Mouse (Mus musculus): Measurements from ENCODE around the gene Slc9a4. TPM values are rescaled to one million over a fixed set of nuclear protein-coding genes. Genes with fewer than 3 reads are reported as not detected.

Slc9a4 gene
- polyA plus RNA-seq (2012; rRNA removed): 1.4 and 2.3 TPM in 2 replicates

- H3K4me1 ChIP-seq (ENCODE audit: control insufficient read depth, insufficient read depth, low read length): no peaks in the 10 kb centered on the region
- no peak within 1 kb of the TSS for H3K27ac ChIP-seq (ENCODE audit: control insufficient read depth, insufficient read depth, low read depth, low read length)
- no peaks in the 10 kb centered on the region for H3K27me3 ChIP-seq (ENCODE audit: control insufficient read depth, insufficient read depth, low read length)
- TF ChIP-seq CTCF (IDR thresholded peaks at IDR 0.05; ENCODE audit: control insufficient read depth, insufficient read depth, insufficient replicate concordance, low read depth, low read length): peak; percentile 19; the same call in 1 of the 2 replicates
- TF ChIP-seq POLR2A (IDR thresholded peaks at IDR 0.05; ENCODE audit: control insufficient read depth, low read depth, low read length): no peak
- H3K36me3 ChIP-seq (ENCODE audit: control insufficient read depth, insufficient read depth, low read length): no peaks in the 10 kb centered on the region
- peak within 1 kb of the TSS; percentile 69 for H3K4me3 ChIP-seq (ENCODE audit: control insufficient read depth, low read depth, low read length)
Observed at GRCm38 (mm10) chr1:40579784-40580183, at the start of gene Slc9a4. Slc9a4 (plus strand) TSS chr1:40580081.

GRCm38 (mm10) chr1:40537577-40537976 lies 42.3 kb upstream of the Slc9a4 start:
- no peak overlapping the region for H3K4me3 ChIP-seq (ENCODE audit: control insufficient read depth, low read depth, low read length)
- H3K36me3 ChIP-seq (ENCODE audit: control insufficient read depth, insufficient read depth, low read length): no peaks in the 10 kb centered on the region
- no peaks in the 10 kb centered on the region for H3K4me1 ChIP-seq (ENCODE audit: control insufficient read depth, insufficient read depth, low read length)
- TF ChIP-seq POLR2A (IDR thresholded peaks at IDR 0.05; ENCODE audit: control insufficient read depth, low read depth, low read length) (no peak), CTCF (IDR thresholded peaks at IDR 0.05; ENCODE audit: control insufficient read depth, insufficient read depth, insufficient replicate concordance, low read depth, low read length) (no peak)
- no peak overlapping the region for H3K27ac ChIP-seq (ENCODE audit: control insufficient read depth, insufficient read depth, low read depth, low read length)
- H3K27me3 ChIP-seq (ENCODE audit: control insufficient read depth, insufficient read depth, low read length): no peaks in the 10 kb centered on the region

GRCm38 (mm10) chr1:40544650-40545049 lies 35.2 kb upstream of the Slc9a4 start:
- H3K27ac ChIP-seq (ENCODE audit: control insufficient read depth, insufficient read depth, low read depth, low read length): no peak overlapping the region
- H3K4me1 ChIP-seq (ENCODE audit: control insufficient read depth, insufficient read depth, low read length): no peaks in the 10 kb centered on the region
- H3K4me3 ChIP-seq (ENCODE audit: control insufficient read depth, low read depth, low read length): no peak overlapping the region
- no peaks in the 10 kb centered on the region for H3K36me3 ChIP-seq (ENCODE audit: control insufficient read depth, insufficient read depth, low read length)
- H3K27me3 ChIP-seq (ENCODE audit: control insufficient read depth, insufficient read depth, low read length): no peaks in the 10 kb centered on the region
- no peak for TF ChIP-seq POLR2A (IDR thresholded peaks at IDR 0.05; ENCODE audit: control insufficient read depth, low read depth, low read length)
- no peak for TF ChIP-seq CTCF (IDR thresholded peaks at IDR 0.05; ENCODE audit: control insufficient read depth, insufficient read depth, insufficient replicate concordance, low read depth, low read length)

DNA sequence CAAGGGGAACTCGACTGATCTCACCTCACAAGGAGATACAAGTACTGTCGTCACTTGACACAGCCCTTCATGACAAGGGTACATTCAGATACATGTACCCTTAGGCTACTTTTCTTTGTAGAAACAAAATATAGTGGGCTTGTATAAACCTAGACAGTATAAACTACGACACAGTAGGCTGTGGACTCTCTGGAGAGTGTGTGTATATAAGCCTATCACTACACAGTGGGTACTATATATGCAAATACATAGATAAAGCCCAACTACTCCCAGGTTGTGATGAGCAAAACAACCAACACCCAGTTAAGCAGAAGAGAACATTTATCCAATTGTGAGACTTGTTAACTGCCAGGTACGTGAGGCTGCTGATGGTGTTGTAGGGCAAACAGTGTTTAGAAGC lies 33.2 kb upstream of the Slc9a4 start:
- H3K4me1 ChIP-seq (ENCODE audit: control insufficient read depth, insufficient read depth, low read length): no peaks in the 10 kb centered on the region
- no peaks in the 10 kb centered on the region for H3K36me3 ChIP-seq (ENCODE audit: control insufficient read depth, insufficient read depth, low read length)

GRCm38 (mm10) chr1:40547064-40547572 lies 32.8 kb upstream of the Slc9a4 start:
- no peak overlapping the region for H3K27ac ChIP-seq (ENCODE audit: control insufficient read depth, insufficient read depth, low read depth, low read length)
- no peak overlapping the region for H3K4me3 ChIP-seq (ENCODE audit: control insufficient read depth, low read depth, low read length)
- no peaks in the 10 kb centered on the region for H3K36me3 ChIP-seq (ENCODE audit: control insufficient read depth, insufficient read depth, low read length)
- no peaks in the 10 kb centered on the region for H3K4me1 ChIP-seq (ENCODE audit: control insufficient read depth, insufficient read depth, low read length)
- no peak for TF ChIP-seq CTCF (IDR thresholded peaks at IDR 0.05; ENCODE audit: control insufficient read depth, insufficient read depth, insufficient replicate concordance, low read depth, low read length)
- no peak for TF ChIP-seq POLR2A (IDR thresholded peaks at IDR 0.05; ENCODE audit: control insufficient read depth, low read depth, low read length)
- no peaks in the 10 kb centered on the region for H3K27me3 ChIP-seq (ENCODE audit: control insufficient read depth, insufficient read depth, low read length)

More for the DNA sequence above, 33.2 kb upstream of the Slc9a4 start:
- Histone ChIP-seq H3K27me3 (ENCODE audit: control insufficient read depth, insufficient read depth, low read length) (no peaks in the 10 kb centered on the region), H3K4me3 (ENCODE audit: control insufficient read depth, low read depth, low read length) (no peak overlapping the region), H3K27ac (ENCODE audit: control insufficient read depth, insufficient read depth, low read depth, low read length) (no peak overlapping the region)
- TF ChIP-seq CTCF (IDR thresholded peaks at IDR 0.05; ENCODE audit: control insufficient read depth, insufficient read depth, insufficient replicate concordance, low read depth, low read length): no peak
- no peak for TF ChIP-seq POLR2A (IDR thresholded peaks at IDR 0.05; ENCODE audit: control insufficient read depth, low read depth, low read length)

- no peaks in the 10 kb centered on the region for H3K27me3 ChIP-seq (ENCODE audit: control insufficient read depth, insufficient read depth, low read length)
- H3K27ac ChIP-seq (ENCODE audit: control insufficient read depth, insufficient read depth, low read depth, low read length): no peak overlapping the region
- TF ChIP-seq CTCF (IDR thresholded peaks at IDR 0.05; ENCODE audit: control insufficient read depth, insufficient read depth, insufficient replicate concordance, low read depth, low read length): no peak
- no peak overlapping the region for H3K4me3 ChIP-seq (ENCODE audit: control insufficient read depth, low read depth, low read length)
- H3K36me3 ChIP-seq (ENCODE audit: control insufficient read depth, insufficient read depth, low read length): no peaks in the 10 kb centered on the region
- no peaks in the 10 kb centered on the region for H3K4me1 ChIP-seq (ENCODE audit: control insufficient read depth, insufficient read depth, low read length)
Observed at GRCm38 (mm10) chr1:40547762-40548161, 32.1 kb upstream of the Slc9a4 start.

GRCm38 (mm10) chr1:40569374-40569773 lies 10.5 kb upstream of the Slc9a4 start:
- Histone ChIP-seq H3K4me3 (ENCODE audit: control insufficient read depth, low read depth, low read length) (no peak overlapping the region), H3K4me1 (ENCODE audit: control insufficient read depth, insufficient read depth, low read length) (no peaks in the 10 kb centered on the region), H3K36me3 (ENCODE audit: control insufficient read depth, insufficient read depth, low read length) (no peaks in the 10 kb centered on the region), H3K27me3 (ENCODE audit: control insufficient read depth, insufficient read depth, low read length) (no peaks in the 10 kb centered on the region), H3K27ac (ENCODE audit: control insufficient read depth, insufficient read depth, low read depth, low read length) (no peak overlapping the region)
- TF ChIP-seq POLR2A (IDR thresholded peaks at IDR 0.05; ENCODE audit: control insufficient read depth, low read depth, low read length) (no peak), CTCF (IDR thresholded peaks at IDR 0.05; ENCODE audit: control insufficient read depth, insufficient read depth, insufficient replicate concordance, low read depth, low read length) (no peak)

- Histone ChIP-seq H3K27ac (ENCODE audit: control insufficient read depth, insufficient read depth, low read depth, low read length) (no peak overlapping the region), H3K4me1 (ENCODE audit: control insufficient read depth, insufficient read depth, low read length) (no peaks in the 10 kb centered on the region), H3K27me3 (ENCODE audit: control insufficient read depth, insufficient read depth, low read length) (no peaks in the 10 kb centered on the region), H3K4me3 (ENCODE audit: control insufficient read depth, low read depth, low read length) (peak overlapping the region; percentile 69), H3K36me3 (ENCODE audit: control insufficient read depth, insufficient read depth, low read length) (no peaks in the 10 kb centered on the region)
- no peak for TF ChIP-seq POLR2A (IDR thresholded peaks at IDR 0.05; ENCODE audit: control insufficient read depth, low read depth, low read length)
- no peak for TF ChIP-seq CTCF (IDR thresholded peaks at IDR 0.05; ENCODE audit: control insufficient read depth, insufficient read depth, insufficient replicate concordance, low read depth, low read length)
Observed at GRCm38 (mm10) chr1:40580269-40580668, 388 bp downstream of the Slc9a4 start.
